In genomic region chr1:183220796-183221718, GRCm38 (mm10) we compare ENCODE assay signal across 8 mouse cellular contexts. TPM values are rescaled to one million over a fixed set of nuclear protein-coding genes. Genes with fewer than 3 reads are reported as not detected.
DNase-seq lines count a peak whose midpoint lies in the region; ATAC-seq and TF ChIP-seq lines count a peak whose summit lies in the region.

Disp1 (minus strand) TSS chr1:183221522.

- peak within 1 kb of the TSS; percentile 81 for H3K4me2 ChIP-seq in forebrain, postnatal 0 days (ENCODE audit: low read depth)
- peak within 1 kb of the TSS; percentile 87 for H3K4me2 ChIP-seq in lung, postnatal 0 days (replicated peaks; ENCODE audit: low read depth, low read length)

- ATAC-seq in forebrain, postnatal 0 days, result peak; percentile 93
- ATAC-seq in lung, postnatal 0 days, result peak; percentile 88

- no peaks in the 10 kb centered on the region for H3K27me3 ChIP-seq in MEL (ENCODE audit: control insufficient read depth in 1 of 2, insufficient read depth in 2 of 2, low read length in 2 of 2)
- no peaks in the 10 kb centered on the region; the same call in 1 of the 2 replicates for H3K27me3 ChIP-seq in forebrain, postnatal 0 days (ENCODE audit: insufficient read depth, low read length)
- no peaks in the 10 kb centered on the region for H3K27me3 ChIP-seq in lung, postnatal 0 days (replicated peaks; ENCODE audit: insufficient read depth, low read length)

- H3K36me3 ChIP-seq in MEL (ENCODE audit: control insufficient read depth in 1 of 2, insufficient read depth in 2 of 2, low read length in 2 of 2), result peaks cover 0 to 10% of the 10 kb centered on the region in 2 experiments; a peak in 2 of 4 replicates
- H3K36me3 ChIP-seq in forebrain, postnatal 0 days (ENCODE audit: insufficient read depth), result no peaks in the 10 kb centered on the region
- no peaks in the 10 kb centered on the region for H3K36me3 ChIP-seq in lung, postnatal 0 days (ENCODE audit: insufficient read depth, low read length)

- TF ChIP-seq EP300 in MEL (IDR thresholded peaks at IDR 0.05; ENCODE audit: low read depth in 1 of 2, low read length in 2 of 2), result no peak
- no peak for TF ChIP-seq EP300 in lung, postnatal 0 days (IDR thresholded peaks at IDR 0.05)

- peak; percentile 89 for DNase-seq in MEL (ENCODE audit: low read depth, low spot score)
- peak; percentile 28 to 61 for DNase-seq in cerebellum, adult 18-20 months
- DNase-seq in forebrain, postnatal 0 days, result peak; percentile 84
- peak; percentile 82 for DNase-seq in heart, postnatal 4 days
- DNase-seq in layer of hippocampus, adult 9-11 months, result peak; percentile 57
- peak; percentile 82 for DNase-seq in lung, postnatal 0 days (ENCODE audit: low spot score)
- peak; percentile 54 for DNase-seq in ovary, postnatal 10 days (ENCODE audit: low spot score)
- peak; percentile 73 to 80 for DNase-seq in thymus, postnatal 10 days (ENCODE audit: low spot score in 2 of 2)

- H3K27ac ChIP-seq in MEL (ENCODE audit: control insufficient read depth, low read depth, low read length), result no peak within 1 kb of the TSS
- peak within 1 kb of the TSS; percentile 36; the same call in 1 of the 2 replicates for H3K27ac ChIP-seq in forebrain, postnatal 0 days (ENCODE audit: low read depth, low read length)
- no peak within 1 kb of the TSS for H3K27ac ChIP-seq in lung, postnatal 0 days (ENCODE audit: low read length)

- no peaks in the 10 kb centered on the region for H3K9me3 ChIP-seq in MEL (replicated peaks; ENCODE audit: insufficient read depth, low read length)
- H3K9me3 ChIP-seq in forebrain, postnatal 0 days (ENCODE audit: low read length), result no peaks in the 10 kb centered on the region
- H3K9me3 ChIP-seq in lung, postnatal 0 days (ENCODE audit: low read length), result no peaks in the 10 kb centered on the region

- H3K9ac ChIP-seq in MEL (ENCODE audit: control insufficient read depth, low read depth, low read length, poor library complexity, severe bottlenecking), result peak within 1 kb of the TSS; percentile 90
- H3K9ac ChIP-seq in forebrain, postnatal 0 days, result peak within 1 kb of the TSS; percentile 74
- H3K9ac ChIP-seq in lung, postnatal 0 days (replicated peaks; ENCODE audit: low read depth), result peak within 1 kb of the TSS; percentile 76

- H3K4me3 ChIP-seq in MEL (ENCODE audit: control insufficient read depth in 1 of 2, insufficient read depth in 1 of 2, low read depth in 2 of 2, low read length in 2 of 2), result peak within 1 kb of the TSS; percentile 82 to 93
- peak within 1 kb of the TSS; percentile 55 for H3K4me3 ChIP-seq in forebrain, postnatal 0 days (ENCODE audit: low read depth, low read length)
- H3K4me3 ChIP-seq in lung, postnatal 0 days (ENCODE audit: low read depth, low read length), result peak within 1 kb of the TSS; percentile 76

- WGBS in forebrain, postnatal 0 days, result 3% methylated on average over 53 of the region's 56 CpGs
- WGBS in lung, postnatal 0 days, result 2% methylated on average over 48 of the region's 56 CpGs

- peaks cover 3 to 8% of the 10 kb centered on the region in 2 experiments for H3K4me1 ChIP-seq in MEL (ENCODE audit: control insufficient read depth in 1 of 2, insufficient read depth in 2 of 2, low read length in 2 of 2)
- 0 out of 2 replicates have a peak, but pooled peaks cover 3% of the 10 kb centered on the region for H3K4me1 ChIP-seq in forebrain, postnatal 0 days (ENCODE audit: insufficient read depth)
- peaks cover 8% of the 10 kb centered on the region; the same call in 1 of the 2 replicates for H3K4me1 ChIP-seq in lung, postnatal 0 days (ENCODE audit: insufficient read depth, low read depth, low read length)

- no peak for TF ChIP-seq CTCF in MEL (IDR thresholded peaks at IDR 0.05 in 2 of 3, conservative IDR thresholded peaks at IDR 0.05 in 1 of 3; ENCODE audit: control insufficient read depth in 1 of 3, insufficient read depth in 1 of 3, low read depth in 2 of 3, low read length in 3 of 3, poor library complexity in 1 of 3, severe bottlenecking in 1 of 3)
- TF ChIP-seq CTCF in forebrain, postnatal 0 days (IDR thresholded peaks at IDR 0.05; ENCODE audit: low read depth), result no peak
- TF ChIP-seq CTCF in lung, postnatal 0 days (IDR thresholded peaks at IDR 0.05), result no peak

- TF ChIP-seq POLR2A in MEL (IDR thresholded peaks at IDR 0.05; ENCODE audit: control insufficient read depth in 1 of 2, insufficient read depth in 1 of 2, low read depth in 1 of 2, low read length in 2 of 2, poor library complexity in 1 of 2), result peak; percentile 79 to 86; a peak in 3 of 4 replicates

- peaks cover 6% of the 10 kb centered on the region for H3K79me2 ChIP-seq in MEL (ENCODE audit: control insufficient read depth, insufficient read depth, low read length, poor library complexity)

- no peak for TF ChIP-seq RAD21 in MEL (IDR thresholded peaks at IDR 0.05; ENCODE audit: low read depth, low read length)

TF ChIP-seq in MEL, 35 proteins besides CTCF, POLR2A, EP300 and RAD21:
- no peak for TF ChIP-seq GATA1 (IDR thresholded peaks at IDR 0.05; ENCODE audit: low read depth, low read length)
- TF ChIP-seq MYB (IDR thresholded peaks at IDR 0.05; ENCODE audit: low read depth, low read length), result no peak
- no peak for TF ChIP-seq ZNF384 (IDR thresholded peaks at IDR 0.05; ENCODE audit: low read depth, low read length)
- peak; percentile 77 for TF ChIP-seq HCFC1 (IDR thresholded peaks at IDR 0.05; ENCODE audit: low read depth, low read length)
- TF ChIP-seq SMC3 (IDR thresholded peaks at IDR 0.05; ENCODE audit: low read depth, low read length), result no peak
- no peak for TF ChIP-seq TAL1 (IDR thresholded peaks at IDR 0.05; ENCODE audit: low read length)
- TF ChIP-seq MEF2A (IDR thresholded peaks at IDR 0.05; ENCODE audit: extremely low read depth, insufficient replicate concordance, low read depth, low read length, poor library complexity, severe bottlenecking), result no peak
- TF ChIP-seq MXI1 (IDR thresholded peaks at IDR 0.05; ENCODE audit: low read depth, low read length), result peak; percentile 43; the same call in 1 of the 2 replicates
- no peak for TF ChIP-seq POLR2AphosphoS5 (IDR thresholded peaks at IDR 0.05; ENCODE audit: borderline replicate concordance, low read depth, low read length)
- peak; percentile 66 for TF ChIP-seq ZMIZ1 (IDR thresholded peaks at IDR 0.05; ENCODE audit: low read depth, low read length)
- TF ChIP-seq GABPA (IDR thresholded peaks at IDR 0.05; ENCODE audit: low read depth, low read length), result no peak
- TF ChIP-seq BHLHE40 (IDR thresholded peaks at IDR 0.05; ENCODE audit: borderline replicate concordance, low read depth, low read length), result no peak
- 0 out of 2 replicates have a peak, but pooled peaks have one; percentile 5 for TF ChIP-seq ETS1 (IDR thresholded peaks at IDR 0.05; ENCODE audit: low read depth, low read length)
- no peak for TF ChIP-seq ZC3H11A (IDR thresholded peaks at IDR 0.05; ENCODE audit: low read depth, low read length)
- TF ChIP-seq ZKSCAN1 (IDR thresholded peaks at IDR 0.05; ENCODE audit: low read depth, low read length), result no peak
- 0 out of 2 replicates have a peak, but pooled peaks have one; percentile 40 for TF ChIP-seq MYC (IDR thresholded peaks at IDR 0.05; ENCODE audit: low read depth, low read length)
- TF ChIP-seq TBP (IDR thresholded peaks at IDR 0.05; ENCODE audit: low read depth, low read length), result peak; percentile 55; the same call in 1 of the 2 replicates
- TF ChIP-seq SIN3A (IDR thresholded peaks at IDR 0.05; ENCODE audit: low read length), result peak; percentile 62
- no peak for TF ChIP-seq JUND (IDR thresholded peaks at IDR 0.05; ENCODE audit: low read depth, low read length)
- peak; percentile 64; the same call in 1 of the 2 replicates for TF ChIP-seq MAX (IDR thresholded peaks at IDR 0.05; ENCODE audit: low read length)
- no peak; the same call in 1 of the 2 replicates for TF ChIP-seq POLR2AphosphoS2 (IDR thresholded peaks at IDR 0.05; ENCODE audit: low read length)
- TF ChIP-seq RCOR1 (IDR thresholded peaks at IDR 0.05; ENCODE audit: low read depth, low read length), result no peak
- TF ChIP-seq ELF1 (IDR thresholded peaks at IDR 0.05; ENCODE audit: low read depth, low read length), result peak; percentile 83
- peak; percentile 80 for TF ChIP-seq NELFE (IDR thresholded peaks at IDR 0.05; ENCODE audit: low read depth, low read length)
- 0 out of 2 replicates have a peak, but pooled peaks have one; percentile 28 for TF ChIP-seq TCF12 (IDR thresholded peaks at IDR 0.05; ENCODE audit: low read depth, low read length)
- no peak for TF ChIP-seq CHD1 (IDR thresholded peaks at IDR 0.05; ENCODE audit: low read depth, low read length)

RNA-seq across cellular contexts. Expression of gene Disp1, which starts in this region (rescaled TPM):
- 5.9 and 6.3 TPM in 2 replicates for total RNA-seq in MEL (2012; rRNA removed)
- 1 to 10 TPM in 1 of 2 experiments, not detected in 1; 9.9 TPM for polyA plus RNA-seq in MEL (2012; ENCODE audit: insufficient read depth in 1 of 2, insufficient read length in 2 of 2, low read depth in 1 of 2, low replicate concordance in 2 of 2, missing spikeins in 1 of 2)
- 7.2 and 12.7 TPM in 2 replicates for total RNA-seq in forebrain, postnatal 0 days (2014; rRNA removed)
- polyA plus RNA-seq in forebrain, postnatal 0 days (2015; fragmentation: Nextera tagmentation; extraction: Ambion mirVana), result 5.6 and 6.3 TPM in 2 replicates
- total RNA-seq in heart, postnatal 4 days (2021), result 10 to 100 TPM; 10.6 to 11.7 TPM
- 3.5 and 4.0 TPM in 2 replicates for polyA plus RNA-seq in lung, postnatal 0 days (2015; fragmentation: Nextera tagmentation; extraction: Ambion mirVana)
